Mouse (Mus musculus) left cerebral cortex, adult 2 months (tissue): ENCODE data around the gene L3mbtl3. TPM values are rescaled to one million over a fixed set of nuclear protein-coding genes. Genes with fewer than 3 reads are reported as not detected.

Source experiments
- DNase-seq, 2 experiments: peaks; one replicate each; pipeline ENCODE4 v3.0.0; 2021 to 2022; ENCODE audit warnings: low spot score in 2 of 2, mixed read lengths in 1 of 2; ENCODE audit errors: extremely low spot score in 1 of 2
- H3K27ac ChIP-seq: fragments of 200-600 bp; 2 replicates; pipeline ENCODE4 v1.8.1; 2022
- H3K4me3 ChIP-seq: fragments of 200-600 bp; 2 replicates; pipeline ENCODE4 v1.8.1; 2022
- CTCF ChIP-seq: fragments of 200-600 bp; IDR thresholded peaks from 2 replicates; pipeline ENCODE4 v1.8.1; 2022; ENCODE audit warnings: antibody characterized with exemption, mild to moderate bottlenecking, moderate library complexity
- intact Hi-C: fragments of 180-260 bp; cut with DNase I; formaldehyde crosslinking; loops from one replicate; pipeline ENCODE4 v1.15.1; 2025
- total RNA-seq, 2 experiments: library from RNA; stranded (reverse); gene quantifications; 2 replicates each; pipeline ENCODE4 v1.2.3; 2021

L3mbtl3 gene
- total RNA-seq, 2 experiments from 2014 or later = 24.5 to 29.9 TPM

GRCm38 (mm10) chr10:26364942-26365341 lies 10.8 kb downstream of the L3mbtl3 start:
- DNase-seq = no peak
- intact Hi-C loops = no loop called here
- TF ChIP-seq CTCF = no peak

GRCm38 (mm10) chr10:26364326-26364856 lies 11.4 kb downstream of the L3mbtl3 start:
- DNase-seq = no peak
- intact Hi-C loops = no loop called here
- Histone ChIP-seq H3K4me3 (no peak overlapping the region), H3K27ac (no peak overlapping the region)
- no peak for TF ChIP-seq CTCF

More at GRCm38 (mm10) chr10:26364942-26365341, 10.8 kb downstream of the L3mbtl3 start:
- Histone ChIP-seq H3K27ac (no peak overlapping the region), H3K4me3 (no peak overlapping the region)

- intact Hi-C loops = no loop called here
- Histone ChIP-seq H3K4me3 (no peak overlapping the region), H3K27ac (no peak overlapping the region)
- DNase-seq = no peak
- no peak for TF ChIP-seq CTCF
Measured at GRCm38 (mm10) chr10:26363605-26364004, 12.2 kb downstream of the L3mbtl3 start.

DNA sequence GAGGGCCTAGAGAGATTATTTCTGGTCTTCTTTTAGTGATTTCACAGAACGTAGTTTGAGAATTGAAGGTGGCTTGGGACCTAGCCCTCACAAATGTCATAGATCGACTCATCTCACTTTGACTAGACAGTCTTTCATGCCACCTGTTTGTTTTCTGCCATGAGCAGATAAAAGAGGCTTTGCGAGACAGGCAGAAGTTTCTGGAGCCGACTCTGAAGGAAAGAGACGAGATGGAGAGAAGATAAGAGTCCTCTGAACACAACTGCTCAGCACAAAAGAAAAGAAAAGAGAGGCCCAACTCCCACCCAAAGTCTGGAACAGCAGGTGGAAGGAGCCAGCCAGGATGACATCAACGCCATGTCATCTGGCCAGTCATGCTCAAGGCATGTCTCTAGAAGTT lies 17.0 kb downstream of the L3mbtl3 start:
- intact Hi-C loops = no loop called here
- DNase-seq = no peak
- TF ChIP-seq CTCF = no peak
- no peak overlapping the region for H3K4me3 ChIP-seq
- H3K27ac ChIP-seq = no peak overlapping the region

DNA sequence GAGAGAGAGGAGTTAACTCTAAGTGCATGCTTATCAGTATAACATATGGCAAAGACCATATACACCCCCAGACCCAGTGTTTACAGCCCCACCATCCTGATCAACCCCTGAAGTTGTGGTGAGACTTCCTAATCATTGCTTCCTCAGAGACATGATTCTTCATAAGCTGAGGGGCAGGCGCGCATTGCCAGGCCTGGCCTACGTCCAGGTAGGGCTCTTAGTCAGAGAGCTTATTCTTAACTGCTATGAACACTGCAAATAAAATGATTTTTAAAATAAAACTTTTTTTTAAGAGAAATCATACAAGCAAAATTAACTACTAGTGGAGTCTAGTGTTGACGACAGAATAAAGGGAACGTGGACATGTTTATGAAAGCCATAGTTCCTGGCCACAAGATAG lies 17.5 kb downstream of the L3mbtl3 start:
- DNase-seq = peak in 1 of 2 experiments; percentile 44
- intact Hi-C loops = no loop called here
- no peak for TF ChIP-seq CTCF

GRCm38 (mm10) chr10:26353781-26354180 lies 22.0 kb downstream of the L3mbtl3 start:
- Histone ChIP-seq H3K27ac (no peak overlapping the region), H3K4me3 (no peak overlapping the region)
- no peak for TF ChIP-seq CTCF
- no peak for DNase-seq
- intact Hi-C loops = no loop called here

More for the DNA sequence above, 17.5 kb downstream of the L3mbtl3 start:
- H3K27ac ChIP-seq = no peak overlapping the region
- no peak overlapping the region for H3K4me3 ChIP-seq

DNA sequence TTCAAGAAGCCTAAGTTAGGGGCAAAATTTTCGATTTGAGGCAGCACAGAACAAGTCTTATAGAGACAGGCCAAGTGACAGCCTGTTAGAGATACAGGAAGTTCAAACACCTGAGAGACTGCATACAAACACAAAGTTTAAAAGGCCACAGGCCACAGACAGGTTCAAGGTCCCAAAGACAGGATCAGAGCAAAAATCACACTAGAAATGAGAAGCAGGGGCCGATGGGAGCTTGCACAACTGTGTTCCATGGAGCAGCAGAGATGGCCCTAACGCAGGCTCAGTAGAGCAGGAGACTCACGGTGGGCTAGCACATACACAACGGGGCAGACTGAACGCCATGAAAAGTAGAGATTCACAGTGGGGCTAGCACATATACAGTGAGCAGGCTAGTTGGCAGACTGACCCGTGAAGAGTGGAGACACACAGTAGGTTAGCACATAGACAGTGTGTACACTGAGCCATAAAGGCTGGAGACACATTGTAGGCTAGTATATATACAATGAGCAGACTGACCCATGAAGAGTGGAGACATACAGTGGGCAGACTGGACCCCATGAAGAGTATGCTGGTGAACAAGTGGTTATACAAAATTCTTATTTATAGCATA lies 24.5 kb downstream of the L3mbtl3 start:
- DNase-seq = no peak
- Histone ChIP-seq H3K4me3 (no peak overlapping the region), H3K27ac (no peak overlapping the region)
- intact Hi-C loops = no loop called here
- no peak for TF ChIP-seq CTCF

DNA sequence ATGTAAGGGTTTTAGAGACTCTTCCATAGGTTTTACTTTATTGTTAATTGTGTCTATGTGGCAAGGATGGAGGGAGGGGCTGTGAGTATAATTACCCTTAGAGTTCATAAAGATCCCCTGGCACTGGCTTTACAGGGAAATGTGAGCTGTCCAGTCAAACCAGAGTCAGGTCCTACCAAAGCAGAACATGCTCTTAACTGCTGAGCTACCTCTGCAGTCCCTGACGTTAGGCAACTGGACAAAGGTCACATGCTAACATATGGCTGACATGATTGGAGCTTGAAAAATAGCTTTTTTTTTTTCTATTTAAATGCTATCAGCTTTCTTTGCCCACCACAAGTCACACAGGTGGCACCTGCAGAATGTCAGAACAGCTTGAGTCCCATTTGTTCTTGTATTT lies 25.6 kb downstream of the L3mbtl3 start:
- intact Hi-C loops = no loop called here
- TF ChIP-seq CTCF = no peak
- H3K27ac ChIP-seq = no peak overlapping the region
- no peak overlapping the region for H3K4me3 ChIP-seq
- DNase-seq = no peak

- intact Hi-C loops = loop anchor here (5.0 kb wide), 3 partner anchors 665 to 1080 kb away; no protein-coding TSS in a partner anchor
- H3K27ac ChIP-seq = no peak overlapping the region
- no peak for TF ChIP-seq CTCF
Measured at GRCm38 (mm10) chr10:26347614-26348013, 28.2 kb downstream of the L3mbtl3 start.

GRCm38 (mm10) chr10:26345879-26346278 lies 29.9 kb downstream of the L3mbtl3 start:
- intact Hi-C loops = loop anchor here (5.0 kb wide), 3 partner anchors 664 to 1079 kb away; no protein-coding TSS in a partner anchor
- no peak for DNase-seq
- TF ChIP-seq CTCF = peak; percentile 66
- H3K27ac ChIP-seq = no peak overlapping the region
- no peak overlapping the region for H3K4me3 ChIP-seq

More at GRCm38 (mm10) chr10:26347614-26348013, 28.2 kb downstream of the L3mbtl3 start:
- DNase-seq = no peak
- no peak overlapping the region for H3K4me3 ChIP-seq

- intact Hi-C loops = no loop called here
- Histone ChIP-seq H3K4me3 (no peak overlapping the region), H3K27ac (no peak overlapping the region)
- DNase-seq = no peak
- no peak for TF ChIP-seq CTCF
Measured at GRCm38 (mm10) chr10:26337896-26338503, 37.8 kb downstream of the L3mbtl3 start.

DNA sequence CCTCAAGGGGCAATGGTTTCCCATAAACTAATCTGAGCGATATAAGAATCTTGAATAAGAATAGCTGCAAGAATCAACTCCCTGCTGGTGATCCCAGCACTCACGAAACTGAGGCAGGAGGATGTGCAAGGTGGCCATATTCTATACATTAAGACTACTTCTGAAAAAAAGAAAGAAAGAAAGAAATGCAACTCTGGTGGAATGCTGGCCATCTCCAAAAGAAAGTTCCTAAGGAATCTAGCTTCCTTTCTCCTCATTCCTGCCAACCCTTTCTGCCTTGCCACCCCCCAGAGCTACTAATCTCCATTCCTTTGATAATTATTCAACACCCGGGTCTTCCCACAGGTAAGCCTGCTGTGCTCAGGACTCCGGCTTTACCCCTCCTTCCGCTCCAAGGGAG lies 41.8 kb downstream of the L3mbtl3 start:
- no peak for DNase-seq
- Histone ChIP-seq H3K27ac (no peak overlapping the region), H3K4me3 (no peak overlapping the region)
- no peak for TF ChIP-seq CTCF
- intact Hi-C loops = no loop called here
